Mouse (Mus musculus) c-Kit-positive CD71-positive TER-119-negative erythroid progenitor cells, embryonic 14.5 days (primary cell): ENCODE data around the gene Atxn10.

ENCODE experiments used
- DNase-seq: peaks from one replicate; pipeline ENCODE4 v3.0.0-alpha.2; 2013; ENCODE audit warnings: low read depth

Atxn10 gene

DNA sequence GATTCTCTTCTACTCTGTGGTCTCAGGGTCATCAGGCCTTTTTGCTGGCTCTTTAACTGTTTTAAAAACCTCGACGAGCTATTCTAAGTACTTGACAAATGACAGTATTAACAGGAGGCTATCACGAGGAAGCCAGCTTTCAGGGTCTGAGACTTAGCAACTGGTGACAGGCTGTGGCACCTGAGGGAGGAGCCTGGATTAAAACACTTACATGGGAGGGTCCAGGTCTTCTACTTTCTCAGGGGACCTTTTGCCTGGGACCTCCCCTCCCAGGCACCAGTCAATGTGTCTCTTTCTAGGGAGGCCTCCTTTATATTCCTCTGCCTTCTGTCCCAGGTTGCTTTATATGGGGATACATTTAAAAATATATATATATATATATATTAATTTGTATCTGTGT, 1.8 kb upstream of the Atxn10 start:
- DNase-seq, result no peak

DNA sequence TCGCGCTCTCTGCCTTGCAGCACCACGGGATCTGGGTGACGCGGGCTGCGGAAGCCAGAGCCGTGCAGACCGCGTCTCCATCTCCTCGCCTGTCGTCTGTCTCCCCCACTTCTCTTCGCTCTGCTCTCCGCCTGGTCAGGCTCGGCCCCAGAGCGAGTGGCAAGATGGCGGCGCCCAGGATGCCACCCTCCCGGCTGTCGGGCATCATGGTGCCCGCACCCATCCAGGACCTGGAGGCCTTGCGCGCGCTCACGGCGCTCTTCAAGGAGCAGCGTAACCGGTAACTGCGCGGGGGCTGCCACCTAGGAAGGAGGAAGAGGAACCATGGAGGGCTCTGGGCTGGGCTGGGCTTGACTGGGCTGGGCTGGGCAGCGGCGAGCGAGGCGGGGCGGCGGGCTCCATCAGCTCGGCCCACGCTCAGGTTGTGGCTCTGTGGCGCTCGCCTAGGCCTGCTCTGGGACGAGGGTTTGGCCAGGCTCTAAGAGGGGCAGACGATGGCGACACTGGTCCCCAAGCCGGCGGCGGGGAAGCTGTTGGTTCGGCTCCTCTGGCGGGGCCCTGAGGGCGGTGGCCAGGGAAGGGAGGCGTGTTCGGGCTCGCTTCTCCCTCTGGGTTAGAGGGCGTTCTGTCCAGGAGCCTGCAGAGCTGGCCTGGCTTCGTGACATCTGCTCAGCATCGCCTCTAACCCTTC, 401 bp downstream of the Atxn10 start:
- peak; percentile 46 for DNase-seq

DNA sequence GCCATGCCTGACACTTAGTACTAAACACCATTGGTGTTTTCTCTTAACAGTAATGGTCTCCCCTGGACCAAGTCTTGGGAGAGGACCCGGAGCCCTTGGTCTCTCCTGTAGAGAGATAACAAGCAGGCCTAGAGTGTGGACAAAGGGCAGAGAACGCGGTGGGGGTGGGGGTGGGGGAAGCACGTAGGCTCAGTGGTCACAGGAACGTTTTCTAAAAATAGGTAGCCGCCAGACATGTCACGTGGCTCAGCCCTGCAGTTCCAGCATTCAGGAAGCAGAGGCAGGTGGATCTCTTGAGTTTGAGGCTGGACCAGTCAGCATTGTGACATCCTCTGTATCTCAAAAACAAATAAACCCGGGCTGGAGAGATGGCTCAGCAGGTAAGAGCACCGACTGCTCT, 1.2 kb downstream of the Atxn10 start:
- DNase-seq, result no peak

DNA sequence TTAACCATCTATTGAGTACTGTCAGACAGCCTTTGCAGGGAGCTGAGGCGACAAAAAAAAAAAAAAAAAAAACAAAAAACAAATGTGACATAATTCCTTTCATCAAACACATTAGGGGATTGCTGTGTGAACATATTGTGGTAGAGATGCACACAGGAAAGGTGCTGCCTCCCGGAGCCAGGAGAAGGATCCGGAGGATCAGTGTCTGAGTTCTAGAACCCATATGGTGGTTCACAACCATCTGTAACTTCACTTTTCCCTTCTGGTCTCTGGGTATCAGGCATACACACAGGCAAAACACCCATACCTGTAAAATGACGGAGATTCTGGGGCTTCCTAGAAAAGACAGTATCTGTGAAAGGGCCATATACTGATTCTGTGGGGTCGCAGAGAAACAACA, 1.9 kb downstream of the Atxn10 start:
- no peak for DNase-seq

DNA sequence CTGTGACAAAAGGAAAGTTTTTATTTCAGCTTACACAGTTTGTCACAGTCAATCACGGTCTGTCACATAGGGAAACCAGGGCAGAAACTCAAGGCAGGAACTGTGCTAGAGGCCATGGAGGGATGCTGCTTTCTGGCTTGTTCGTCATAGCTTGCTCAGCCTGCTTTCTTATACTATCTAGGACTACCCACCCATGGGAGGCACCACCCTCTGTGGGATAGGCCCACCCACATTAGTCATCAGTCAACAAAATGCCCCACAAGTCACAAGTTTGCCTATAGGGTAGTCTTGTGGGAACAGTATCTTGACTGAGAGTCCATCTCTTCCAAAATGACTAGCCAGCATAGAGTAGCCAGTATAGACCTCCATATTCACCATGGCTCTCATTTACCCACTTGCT, 6.2 kb downstream of the Atxn10 start:
- DNase-seq, result no peak

DNA sequence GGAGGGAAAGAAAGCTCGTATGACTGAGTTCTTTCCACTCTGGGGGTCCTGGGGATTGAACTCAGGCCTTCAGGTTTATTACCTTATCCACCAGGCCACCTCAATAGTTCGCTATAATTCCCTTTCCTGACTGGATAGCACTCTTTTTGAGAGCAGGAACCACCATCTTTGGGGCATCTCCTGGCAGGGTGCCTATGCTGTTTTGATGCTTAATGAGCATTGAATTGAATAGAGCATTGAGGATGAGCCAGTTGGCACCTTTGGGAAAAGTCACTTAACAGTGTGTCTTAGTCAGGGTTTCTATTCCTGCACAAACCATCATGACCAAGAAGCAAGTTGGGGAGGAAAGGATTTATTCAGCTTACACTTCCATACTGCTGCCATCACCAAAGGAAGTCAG, 8.6 kb downstream of the Atxn10 start:
- no peak for DNase-seq

DNA sequence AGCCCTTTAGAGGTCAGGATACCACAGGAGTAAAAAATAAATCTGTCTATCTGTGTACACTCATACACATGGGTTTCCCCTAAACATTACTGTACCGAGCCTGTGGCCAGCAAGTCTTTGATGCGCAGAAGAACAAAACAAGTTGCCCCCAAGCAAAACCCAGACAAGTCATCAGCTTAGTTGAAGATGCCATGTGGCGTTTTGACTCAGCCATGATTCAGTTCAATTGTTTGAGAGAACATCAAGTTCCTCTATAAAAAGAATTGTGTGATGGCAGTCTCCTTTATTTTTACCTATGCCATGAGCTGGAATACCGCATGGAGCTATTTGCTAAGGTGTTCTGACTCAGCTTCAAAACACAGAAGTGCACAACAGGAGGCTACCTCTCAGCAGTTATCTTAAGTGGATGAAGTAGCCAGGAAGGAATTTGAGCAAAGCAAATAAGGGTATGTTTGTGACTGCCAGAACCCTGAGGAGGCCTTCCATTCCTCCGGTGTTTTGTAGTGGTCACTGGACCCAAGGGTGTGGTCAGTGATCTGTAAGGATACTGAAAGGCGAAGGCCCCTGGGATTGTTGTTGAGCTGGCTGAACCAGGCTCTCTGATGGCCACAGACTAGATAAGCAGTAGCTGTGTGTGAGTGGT, 11.1 kb downstream of the Atxn10 start:
- no peak for DNase-seq

DNA sequence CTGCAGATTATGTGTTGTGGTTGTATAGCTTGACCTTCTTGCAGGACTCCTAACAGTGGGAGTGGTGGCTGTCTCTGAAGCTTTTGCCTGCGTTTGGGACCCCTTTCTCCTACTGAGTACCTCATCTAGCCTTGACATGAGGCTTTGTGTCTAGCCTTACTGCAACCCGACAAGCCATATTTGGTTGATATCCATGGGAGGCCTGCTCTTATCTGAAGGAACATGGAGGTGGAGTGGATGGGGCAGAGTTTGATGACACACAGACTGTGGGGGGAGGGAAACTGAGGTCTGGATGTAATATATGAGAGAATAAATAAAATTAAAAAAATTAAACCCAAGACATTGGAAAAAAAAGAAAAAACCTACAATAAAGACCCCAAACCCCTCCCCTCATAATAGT, 14.1 kb downstream of the Atxn10 start:
- peak; percentile 32 for DNase-seq

DNA sequence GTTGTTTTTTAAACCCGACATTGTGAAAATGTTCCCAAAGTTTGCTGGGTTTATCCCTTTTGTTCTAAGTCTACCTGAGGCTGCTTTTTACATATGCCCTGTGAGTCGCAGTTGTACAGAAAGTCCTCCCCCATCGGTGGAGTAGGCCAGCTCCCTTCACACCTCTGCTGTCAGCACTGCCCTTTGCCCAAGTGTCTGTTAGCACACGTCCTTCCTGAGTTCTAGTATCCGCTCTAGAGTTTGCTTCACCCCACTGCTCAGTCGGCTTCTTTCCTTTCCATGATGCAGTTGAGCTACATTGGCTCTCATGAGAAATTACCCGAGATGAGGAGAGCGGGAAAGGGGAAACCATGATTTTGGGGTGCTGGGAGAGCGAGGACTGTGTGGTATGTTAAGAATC, 18.0 kb downstream of the Atxn10 start:
- DNase-seq, result no peak

DNA sequence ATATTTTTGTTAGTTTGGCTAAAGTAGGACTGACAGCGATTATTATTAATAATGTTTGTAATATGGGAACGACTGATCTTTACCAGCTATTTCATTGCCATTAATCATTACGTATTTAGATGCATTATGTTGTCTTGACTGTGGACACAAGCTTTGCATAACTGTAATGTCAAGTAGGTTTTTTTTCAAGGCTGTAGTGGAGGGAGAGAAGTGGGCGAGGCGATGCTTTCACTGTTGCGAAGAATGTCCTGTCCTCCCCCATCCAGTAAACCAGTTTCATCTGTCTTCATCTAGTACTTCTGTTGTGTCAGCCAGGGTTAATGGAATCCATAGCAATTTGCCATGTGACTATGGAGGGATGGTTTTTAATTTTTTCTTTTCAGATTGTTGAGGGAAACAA, 20.1 kb downstream of the Atxn10 start:
- no peak for DNase-seq

DNA sequence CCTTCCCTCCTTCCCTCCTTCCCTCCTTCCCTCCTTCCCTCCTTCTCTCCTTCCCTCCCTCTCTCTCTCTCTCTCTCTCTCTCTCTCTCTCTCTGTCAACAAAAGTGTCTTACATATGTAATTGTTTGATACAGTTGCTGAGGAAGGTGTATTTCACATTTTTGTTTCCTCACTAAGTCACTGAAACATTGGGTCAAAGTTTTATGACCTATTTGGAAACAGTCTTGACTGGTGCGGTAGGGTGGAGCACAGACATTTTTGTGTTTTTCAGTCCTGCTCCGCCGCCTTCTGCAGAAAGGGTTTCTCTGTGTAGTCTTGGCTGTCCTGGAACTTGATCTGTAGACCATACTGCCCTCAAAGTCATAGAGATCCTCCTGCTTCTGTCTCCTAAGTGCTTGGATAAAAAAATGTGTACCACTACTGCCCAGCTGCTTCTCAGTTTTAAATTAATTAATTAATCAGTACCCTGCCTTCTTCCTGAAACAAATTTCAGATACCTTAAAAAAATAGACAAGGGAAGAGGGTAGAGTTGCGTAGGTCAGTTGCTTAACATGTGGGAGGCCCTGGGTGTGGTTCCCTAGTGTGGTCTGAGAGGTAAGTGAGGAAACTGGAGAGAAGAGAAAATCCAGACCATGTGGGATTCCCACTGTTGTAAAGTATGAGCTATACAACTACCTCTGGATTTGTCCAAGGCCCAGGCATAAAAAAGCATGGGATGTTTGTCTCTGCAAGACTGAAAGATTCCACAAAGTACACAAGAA, 21.6 kb downstream of the Atxn10 start:
- DNase-seq, result no peak

DNA sequence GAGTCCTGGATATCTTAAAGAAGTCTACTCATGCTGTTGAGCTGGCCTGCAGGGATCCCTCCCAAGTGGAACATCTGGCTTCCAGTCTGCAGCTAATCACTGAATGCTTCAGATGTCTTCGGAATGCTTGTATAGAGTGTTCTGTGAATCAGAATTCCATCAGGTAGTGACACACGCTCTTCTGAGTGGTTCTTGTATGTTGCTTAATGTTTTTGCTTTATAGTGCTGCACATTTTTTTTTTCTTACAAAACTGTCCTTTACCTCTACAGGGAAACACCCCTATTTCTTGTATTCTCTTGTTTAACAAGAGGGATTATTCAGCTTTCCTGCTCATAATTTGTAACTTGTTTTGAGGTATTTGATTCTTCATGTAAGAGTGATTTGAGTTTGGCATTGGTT, 23.4 kb downstream of the Atxn10 start:
- DNase-seq, result no peak

DNA sequence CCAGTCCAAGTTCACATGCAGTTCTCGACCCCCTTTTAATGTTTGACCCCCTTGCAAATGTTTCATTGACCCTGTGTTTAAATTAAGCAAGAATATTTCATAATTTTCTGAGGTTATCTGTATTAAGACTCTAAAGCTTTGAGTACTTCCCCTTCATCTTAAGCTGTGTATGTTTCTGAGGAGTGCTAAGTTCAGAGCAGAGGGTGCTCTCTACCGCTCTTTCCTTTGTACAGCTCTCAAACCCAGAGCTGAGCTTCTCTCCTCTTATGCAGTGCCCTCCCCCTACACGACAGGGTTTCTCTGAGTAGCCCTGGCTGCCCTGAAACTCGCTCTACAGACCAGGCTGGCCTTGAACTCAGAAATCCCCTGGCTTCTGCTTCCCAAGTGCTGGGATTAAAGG, 23.9 kb downstream of the Atxn10 start:
- DNase-seq, result no peak

DNA sequence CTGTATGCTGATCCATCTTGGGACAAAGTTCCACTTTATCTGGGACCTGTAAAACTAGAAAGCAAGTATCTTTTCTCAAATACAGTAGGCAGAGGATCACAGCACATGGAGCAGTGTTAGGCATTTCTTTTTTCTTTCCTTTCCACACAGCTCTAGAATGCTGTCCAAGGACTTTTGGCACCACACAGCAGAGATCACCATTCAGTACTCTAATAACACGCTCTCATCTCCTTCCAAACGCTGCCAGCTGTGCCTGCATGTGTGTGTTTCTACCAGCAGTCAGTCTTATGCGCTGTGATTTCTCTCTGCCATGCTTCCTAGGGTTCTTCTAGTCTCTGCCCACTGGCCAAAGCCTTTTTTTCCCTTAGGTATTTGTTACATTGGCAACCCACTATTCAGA, 28.3 kb downstream of the Atxn10 start:
- DNase-seq, result no peak

DNA sequence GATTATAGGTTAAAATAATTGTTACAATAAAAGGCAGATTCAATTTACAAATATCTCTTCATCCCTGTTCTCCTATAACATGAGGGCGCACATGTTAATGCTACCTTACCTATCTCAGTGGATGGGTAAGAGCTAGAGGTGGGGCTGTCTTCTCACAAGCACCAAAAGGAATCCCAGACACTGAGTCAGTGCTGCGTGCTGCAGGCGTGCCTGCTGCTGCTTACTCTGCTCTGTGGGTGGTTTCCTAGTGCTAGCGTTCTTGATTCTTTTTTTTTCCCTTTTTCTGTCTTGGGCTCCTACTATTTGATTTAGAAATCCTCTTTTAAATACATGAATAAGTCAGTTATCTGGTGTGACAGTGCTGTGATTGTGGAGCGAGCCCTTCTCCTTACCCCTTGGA, 30.9 kb downstream of the Atxn10 start:
- DNase-seq, result no peak

DNA sequence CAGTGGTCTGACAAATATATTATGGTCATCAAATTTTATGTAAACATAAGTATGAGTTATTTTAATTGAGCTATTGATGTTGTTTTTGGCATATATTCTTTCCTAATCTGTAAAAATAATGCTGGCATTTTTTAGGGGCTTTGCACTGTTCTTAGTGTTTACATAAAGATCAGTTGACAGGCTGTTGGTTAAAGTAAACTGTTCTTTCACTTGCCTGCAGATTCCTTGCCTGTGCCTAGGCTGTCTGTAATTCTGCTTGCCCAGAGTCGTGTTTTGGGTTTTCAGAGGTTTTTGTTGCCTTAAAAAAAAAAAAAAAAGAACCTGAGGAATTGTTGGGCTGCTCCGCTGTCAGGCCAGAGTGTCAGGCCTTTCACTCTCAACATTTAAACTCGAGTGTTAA, 33.7 kb downstream of the Atxn10 start:
- no peak for DNase-seq

DNA sequence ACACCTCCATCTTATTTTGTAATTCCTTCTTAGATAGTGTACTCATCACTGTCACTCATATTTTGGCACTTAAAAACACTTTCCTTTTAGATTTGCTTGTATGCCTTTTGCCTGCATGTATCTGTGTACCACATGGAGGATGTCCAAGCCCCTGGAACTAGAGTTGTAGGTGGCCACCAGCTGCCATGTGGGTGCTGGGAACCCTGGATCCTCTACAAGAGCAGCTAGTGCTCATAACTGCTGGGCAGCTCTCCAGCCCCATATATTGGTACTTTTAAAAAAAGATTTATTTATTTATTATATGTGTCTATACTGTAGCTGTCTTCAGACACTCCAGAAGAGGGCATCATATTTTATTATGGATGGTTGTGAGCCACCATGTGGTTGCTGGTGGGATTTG, 37.1 kb downstream of the Atxn10 start:
- no peak for DNase-seq

DNA sequence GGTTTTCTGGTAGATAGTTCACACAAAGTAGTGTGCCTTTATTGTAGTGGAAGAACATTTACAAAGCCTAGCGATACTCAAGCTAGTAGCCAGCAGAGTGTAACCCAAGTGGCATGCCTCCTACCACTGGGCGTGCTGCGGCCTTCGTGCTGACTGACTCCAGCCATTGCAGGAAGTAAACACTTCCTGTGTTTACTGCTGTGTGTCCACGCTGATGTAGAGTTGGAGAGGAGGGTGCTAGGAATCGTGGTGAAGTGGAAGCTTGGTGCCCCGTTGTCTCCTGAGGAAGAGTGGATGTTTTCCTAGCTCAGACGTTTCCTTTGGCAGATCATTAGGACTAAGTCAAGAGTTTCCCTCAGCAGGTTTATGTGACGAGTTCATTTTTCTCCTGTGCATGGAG, 47.4 kb downstream of the Atxn10 start:
- no peak for DNase-seq

DNA sequence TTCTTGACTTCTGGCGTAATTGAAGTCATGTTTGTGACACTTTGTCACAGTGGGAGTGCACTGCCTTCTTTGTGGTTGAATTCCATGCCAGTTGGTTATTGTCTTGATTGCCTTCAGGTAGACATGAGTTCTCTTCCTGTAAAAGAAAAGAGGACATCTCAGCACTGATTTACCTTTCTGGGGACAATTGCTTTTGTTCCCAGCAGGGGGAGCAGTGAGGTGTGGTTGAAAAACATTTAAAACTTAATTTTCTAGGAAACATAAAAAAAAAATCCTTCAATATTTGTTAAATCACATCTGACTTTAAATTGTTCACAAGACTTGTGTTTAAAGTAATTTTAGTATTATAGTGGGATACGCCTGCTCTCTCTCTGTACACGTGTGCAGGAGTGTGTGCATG, 52.7 kb downstream of the Atxn10 start:
- no peak for DNase-seq

DNA sequence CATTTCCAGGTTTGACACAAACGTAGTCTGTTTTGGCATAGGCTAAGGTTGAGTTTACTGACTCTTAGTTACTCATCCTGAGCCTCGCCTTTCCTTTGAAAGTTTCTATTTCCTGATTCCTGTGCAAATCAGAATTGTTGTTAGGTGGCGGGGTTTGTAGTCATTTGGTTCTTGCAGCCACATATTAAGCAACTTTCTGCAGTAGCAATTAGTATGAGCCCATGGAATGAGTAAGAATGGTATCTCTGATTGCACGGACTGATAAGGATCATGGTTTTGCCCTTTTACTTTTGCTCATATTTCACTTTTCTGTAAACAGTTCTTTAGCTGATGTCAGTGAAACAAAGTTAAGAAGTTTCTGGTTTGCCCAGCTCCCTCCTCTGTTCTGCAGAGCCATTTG, 53.9 kb downstream of the Atxn10 start:
- DNase-seq, result no peak

DNA sequence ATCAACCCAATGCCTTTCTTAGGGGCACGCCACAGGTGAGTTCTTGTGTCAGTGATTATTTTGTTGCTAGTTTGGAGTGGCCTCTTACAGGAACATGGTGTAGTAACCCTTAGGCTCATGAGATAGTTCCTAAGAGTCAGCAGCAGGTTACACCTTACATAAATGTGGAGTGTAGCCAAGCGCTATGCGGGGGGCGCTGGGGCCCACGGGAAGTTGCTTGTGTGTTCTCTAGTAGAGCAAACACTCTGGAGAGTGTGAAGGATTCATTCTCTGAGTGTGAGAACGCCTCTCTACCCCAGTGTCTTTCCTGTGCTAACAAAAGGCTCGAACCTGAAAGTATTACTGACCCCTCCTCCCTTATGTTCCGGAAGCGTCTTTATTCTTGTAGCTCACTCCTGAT, 59.3 kb downstream of the Atxn10 start:
- DNase-seq, result no peak

DNA sequence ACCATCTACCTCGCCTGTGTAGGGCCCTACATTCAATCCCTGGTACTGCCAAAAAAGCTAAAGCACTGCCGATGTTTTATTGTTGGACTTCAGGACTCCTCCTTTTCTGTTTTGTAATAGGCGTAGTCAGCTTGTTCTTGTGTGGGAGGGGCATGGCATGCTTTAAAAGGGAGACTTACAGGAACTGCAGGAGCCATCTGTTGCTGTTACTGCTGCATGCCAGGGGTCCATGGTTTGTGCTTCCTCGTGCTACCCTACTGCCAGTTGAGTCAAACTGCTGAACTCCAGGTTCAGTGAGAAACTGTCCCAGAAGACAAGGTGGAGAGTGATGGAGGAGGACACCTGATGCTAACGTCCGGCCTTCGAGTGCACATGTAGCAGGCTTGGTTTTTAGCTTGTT, 65.9 kb downstream of the Atxn10 start:
- no peak for DNase-seq

DNA sequence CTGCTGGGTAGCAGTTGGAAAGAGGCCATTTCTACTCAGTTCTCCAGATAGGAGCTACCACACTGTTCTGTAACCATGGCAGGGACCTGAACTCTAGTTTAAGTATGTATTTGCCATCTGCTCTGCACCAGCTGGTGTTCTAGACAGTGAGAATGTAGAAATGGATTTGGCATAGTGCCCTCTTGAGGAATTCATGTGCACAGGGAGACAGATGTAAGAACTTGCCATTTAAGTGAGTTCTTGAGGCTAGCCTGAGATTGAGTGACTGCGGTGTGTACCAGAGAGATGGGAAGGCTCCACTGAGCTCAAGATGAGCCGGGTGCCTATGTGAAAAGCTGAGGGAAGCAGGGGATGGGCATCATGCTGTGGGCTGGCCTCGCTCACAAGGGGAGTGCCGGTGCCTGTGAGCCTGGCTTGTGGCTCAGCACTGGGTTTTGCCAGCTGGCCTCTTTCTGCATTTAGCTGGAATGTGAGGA, 67.2 kb downstream of the Atxn10 start:
- DNase-seq, result no peak
